Mouse (Mus musculus): ENCODE results near the gene Adgrg1.
A peak's percentile ranks its signal among the peaks of the same experiment; 100 is the strongest.

DNA sequence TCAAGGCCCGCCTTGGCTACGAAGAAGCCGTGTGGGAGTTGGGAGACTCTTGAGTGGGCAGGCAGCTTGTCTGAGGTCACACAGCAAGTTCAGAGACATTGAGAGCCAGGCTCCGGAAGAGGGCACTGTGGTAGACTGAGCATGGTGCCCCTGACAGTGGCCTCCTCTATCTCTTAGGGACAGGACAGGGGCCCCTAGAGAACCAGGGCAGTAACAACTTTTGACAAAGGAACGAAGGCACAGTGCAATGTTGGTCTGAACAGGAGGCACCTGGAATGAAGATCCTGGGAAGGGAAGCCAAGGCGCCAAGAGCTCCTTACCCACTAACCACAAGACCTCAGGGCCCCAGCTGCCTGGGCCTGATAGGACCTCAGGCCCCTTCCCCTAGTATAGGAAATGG, 10.5 kb downstream of the Adgrg1 start:
- TF ChIP-seq CTCF (IDR thresholded peaks at IDR 0.05; ENCODE audit: low read depth) (peak; percentile 77), EP300 (IDR thresholded peaks at IDR 0.05; ENCODE audit: low read depth) (no peak)

Measured in liver, postnatal 0 days (tissue).